Mouse (Mus musculus): ENCODE data around the gene Olfr532. TPM values are rescaled to one million over a fixed set of nuclear protein-coding genes. Genes with fewer than 3 reads are reported as not detected.
"Not testable (repeated sequence)": the region's sequence is repeated elsewhere in the genome, so short reads cannot be mapped to it uniquely, and the experiment has no call there.

The Olfr532 gene
- 0.25 and 1.2 TPM in 2 replicates for polyA plus RNA-seq (2011; ENCODE audit: insufficient read depth, insufficient read length, low replicate concordance, missing spikeins)

DNA sequence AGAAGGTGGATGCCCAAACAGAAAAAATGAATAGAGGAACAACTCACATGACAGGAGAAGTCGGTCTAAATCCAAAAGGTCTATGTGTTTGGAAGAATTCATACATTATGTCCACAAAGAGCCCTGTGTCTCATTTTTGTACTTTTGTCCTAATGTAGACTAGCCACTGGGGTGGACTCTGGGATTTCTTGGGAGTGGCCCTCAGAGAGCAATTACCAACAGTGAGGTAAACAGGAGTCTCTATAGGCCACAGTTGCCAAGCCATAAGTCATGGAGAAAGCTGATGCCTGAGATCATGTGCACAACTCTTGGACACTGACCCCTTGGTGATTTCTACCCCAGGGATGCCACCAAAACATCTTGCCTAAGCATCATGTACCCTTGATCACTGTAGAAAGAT, at the start of gene Olfr532:
TSS of gene Olfr532 (minus strand) at position 101 of the 400 bp plus-strand sequence.
- TF ChIP-seq CTCF (IDR thresholded peaks at IDR 0.05; ENCODE audit: control insufficient read depth, insufficient read depth, low read length) (no peak), POLR2A (IDR thresholded peaks at IDR 0.05; ENCODE audit: borderline replicate concordance, control insufficient read depth, low read depth, low read length) (no peak)
- Histone ChIP-seq H3K4me1 (ENCODE audit: control insufficient read depth, insufficient read depth, low read length) (no peaks in the 10 kb centered on the region), H3K4me3 (replicated peaks; ENCODE audit: control insufficient read depth, low read depth, low read length) (no peak within 1 kb of the TSS), H3K27ac (ENCODE audit: control insufficient read depth, insufficient read depth, low read depth, low read length, poor library complexity) (no peak within 1 kb of the TSS)
- 89% methylated on average over 1 of the region's 1 CpGs for WGBS

DNA sequence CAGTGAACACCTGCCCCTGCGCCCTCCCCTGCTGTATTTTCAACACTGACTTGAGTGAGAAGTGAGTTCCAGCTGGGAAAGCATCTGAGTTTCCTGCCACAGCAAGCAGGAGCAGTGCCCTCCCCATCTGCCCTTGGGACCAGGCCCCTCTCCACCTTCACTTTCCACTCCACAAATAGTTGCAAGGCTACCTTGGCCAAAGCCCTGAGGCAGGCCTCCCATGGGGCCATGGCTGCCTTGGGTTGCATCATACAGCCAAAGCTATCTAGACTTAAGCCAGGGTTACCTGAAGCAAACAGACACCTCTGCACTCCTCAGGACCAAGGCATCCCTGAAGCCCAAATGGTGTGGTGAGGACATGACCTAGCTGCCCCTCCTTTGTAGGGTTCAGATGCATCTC, 41.6 kb upstream of the Olfr532 start, which contains the start of gene Olfr533:
TSS of gene Olfr533 (plus strand) at position 301 of the 400 bp plus-strand sequence.
- not testable (repeated sequence) for H3K4me3 ChIP-seq (replicated peaks; ENCODE audit: control insufficient read depth, low read depth, low read length); H3K4me1 ChIP-seq (ENCODE audit: control insufficient read depth, insufficient read depth, low read length); H3K27ac ChIP-seq (ENCODE audit: control insufficient read depth, insufficient read depth, low read depth, low read length, poor library complexity)
- 43% methylated on average over 1 of the region's 1 CpGs for WGBS

DNA sequence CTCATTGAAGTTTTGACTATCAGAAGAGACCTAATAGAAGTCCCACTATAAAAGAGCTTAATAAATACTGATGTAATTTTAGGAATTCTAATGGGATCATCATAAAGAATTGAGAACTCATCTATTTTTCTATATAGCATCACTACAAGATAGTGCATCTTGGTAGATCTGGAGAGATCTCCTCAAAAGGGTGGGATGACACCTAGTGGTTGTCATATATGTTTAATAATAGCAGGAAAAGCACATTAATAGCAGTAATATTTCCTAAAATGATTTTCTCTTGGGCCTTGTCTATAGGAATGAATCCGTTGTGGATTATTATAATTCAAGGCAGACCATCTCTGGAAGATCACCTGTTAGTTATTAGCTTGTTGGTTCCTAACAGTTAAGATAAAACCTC, 21.7 kb upstream of the Olfr532 start:
- H3K4me1 ChIP-seq (ENCODE audit: control insufficient read depth, insufficient read depth, low read length), result no peaks in the 10 kb centered on the region
- no peak for TF ChIP-seq CTCF (IDR thresholded peaks at IDR 0.05; ENCODE audit: control insufficient read depth, insufficient read depth, low read length)
- no peak for TF ChIP-seq POLR2A (IDR thresholded peaks at IDR 0.05; ENCODE audit: borderline replicate concordance, control insufficient read depth, low read depth, low read length)
- no peak overlapping the region for H3K27ac ChIP-seq (ENCODE audit: control insufficient read depth, insufficient read depth, low read depth, low read length, poor library complexity)
- no peak overlapping the region for H3K4me3 ChIP-seq (replicated peaks; ENCODE audit: control insufficient read depth, low read depth, low read length)
- 70% methylated on average over 1 of the region's 1 CpGs for whole genome bisulfite sequencing

DNA sequence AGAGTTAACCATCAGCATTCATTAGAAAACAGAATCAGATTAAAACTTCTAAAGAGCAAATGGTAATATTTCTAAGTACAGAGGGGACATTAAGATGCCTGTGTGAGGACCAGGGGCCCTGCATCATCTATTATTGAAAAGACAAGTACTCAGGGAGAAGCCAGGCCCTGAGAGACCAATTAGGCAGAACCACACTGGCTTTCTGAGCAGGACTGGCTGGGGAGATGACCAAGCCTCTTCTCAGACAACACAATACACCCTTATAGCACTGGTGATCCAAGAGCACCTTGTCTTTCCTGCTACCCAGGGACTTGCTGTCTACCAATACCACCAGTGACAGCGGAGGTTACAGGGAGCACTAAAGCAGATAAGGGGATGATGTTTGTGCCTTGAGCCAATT, 18.6 kb downstream of the Olfr532 start, which contains the start of gene Olfr531:
TSS of gene Olfr531 (minus strand) at position 101 of the 400 bp plus-strand sequence.
- 71% methylated on average over 1 of the region's 1 CpGs for WGBS
- TF ChIP-seq CTCF (IDR thresholded peaks at IDR 0.05; ENCODE audit: control insufficient read depth, insufficient read depth, low read length) (no peak), POLR2A (IDR thresholded peaks at IDR 0.05; ENCODE audit: borderline replicate concordance, control insufficient read depth, low read depth, low read length) (no peak)

DNA sequence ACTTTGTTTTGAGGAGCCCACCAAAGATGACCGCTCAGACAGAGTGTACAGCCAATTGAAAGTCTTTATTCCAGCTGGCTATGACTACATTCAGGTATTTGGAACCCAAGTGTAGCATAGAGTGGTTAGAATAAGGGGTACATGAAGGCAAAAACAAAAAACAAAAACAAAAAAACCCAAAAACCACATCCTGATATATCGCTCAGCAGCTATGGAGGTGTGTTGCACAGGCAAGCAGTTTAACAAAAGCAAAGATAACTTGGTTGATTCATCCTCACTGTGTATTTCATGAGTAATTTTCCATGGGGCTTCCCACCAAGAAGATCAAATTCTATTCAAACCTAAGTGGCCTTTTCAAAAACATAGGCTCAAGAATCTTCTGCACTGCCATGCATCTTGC, 44.5 kb downstream of the Olfr532 start:
- no peak overlapping the region for H3K4me3 ChIP-seq (replicated peaks; ENCODE audit: control insufficient read depth, low read depth, low read length)
- no peak for TF ChIP-seq CTCF (IDR thresholded peaks at IDR 0.05; ENCODE audit: control insufficient read depth, insufficient read depth, low read length)
- no peaks in the 10 kb centered on the region for H3K4me1 ChIP-seq (ENCODE audit: control insufficient read depth, insufficient read depth, low read length)
- H3K27ac ChIP-seq (ENCODE audit: control insufficient read depth, insufficient read depth, low read depth, low read length, poor library complexity), result no peak overlapping the region
- 86% methylated on average over 2 of the region's 2 CpGs for WGBS

More for the DNA sequence above, 18.6 kb downstream of the Olfr532 start, which contains the start of gene Olfr531:
- Histone ChIP-seq H3K4me1 (ENCODE audit: control insufficient read depth, insufficient read depth, low read length) (no peaks in the 10 kb centered on the region), H3K27ac (ENCODE audit: control insufficient read depth, insufficient read depth, low read depth, low read length, poor library complexity) (no peak within 1 kb of the TSS), H3K4me3 (replicated peaks; ENCODE audit: control insufficient read depth, low read depth, low read length) (no peak within 1 kb of the TSS)

DNA sequence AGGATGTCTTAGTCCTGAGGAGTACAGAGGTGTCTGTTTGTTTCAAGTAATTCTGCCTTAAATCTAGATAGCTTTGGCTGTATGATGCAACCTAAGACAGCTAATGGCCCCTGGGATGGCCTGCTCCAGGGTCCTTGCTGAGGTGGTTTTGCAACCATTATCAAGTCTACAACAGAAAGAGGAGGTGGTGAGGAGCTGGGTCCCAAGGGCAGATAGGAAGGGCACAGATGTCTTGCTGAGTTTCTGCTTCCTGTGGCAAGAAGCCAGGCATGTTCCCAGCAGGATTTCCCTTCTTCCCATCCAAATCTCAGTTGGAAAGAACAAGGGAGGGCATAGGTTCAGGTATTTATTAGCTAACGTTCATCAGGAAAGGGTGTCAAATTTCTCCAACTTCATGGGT, 45.2 kb downstream of the Olfr532 start, which contains the start of gene Olfr530:
TSS of gene Olfr530 (minus strand) at position 101 of the 400 bp plus-strand sequence.
- TF ChIP-seq POLR2A (IDR thresholded peaks at IDR 0.05; ENCODE audit: borderline replicate concordance, control insufficient read depth, low read depth, low read length), result no peak
- TF ChIP-seq CTCF (IDR thresholded peaks at IDR 0.05; ENCODE audit: control insufficient read depth, insufficient read depth, low read length), result no peak
- WGBS, result 47% methylated on average over 1 of the region's 1 CpGs
- Histone ChIP-seq H3K27ac (ENCODE audit: control insufficient read depth, insufficient read depth, low read depth, low read length, poor library complexity) (no peak within 1 kb of the TSS), H3K4me1 (ENCODE audit: control insufficient read depth, insufficient read depth, low read length) (no peaks in the 10 kb centered on the region), H3K4me3 (replicated peaks; ENCODE audit: control insufficient read depth, low read depth, low read length) (no peak within 1 kb of the TSS)

DNA sequence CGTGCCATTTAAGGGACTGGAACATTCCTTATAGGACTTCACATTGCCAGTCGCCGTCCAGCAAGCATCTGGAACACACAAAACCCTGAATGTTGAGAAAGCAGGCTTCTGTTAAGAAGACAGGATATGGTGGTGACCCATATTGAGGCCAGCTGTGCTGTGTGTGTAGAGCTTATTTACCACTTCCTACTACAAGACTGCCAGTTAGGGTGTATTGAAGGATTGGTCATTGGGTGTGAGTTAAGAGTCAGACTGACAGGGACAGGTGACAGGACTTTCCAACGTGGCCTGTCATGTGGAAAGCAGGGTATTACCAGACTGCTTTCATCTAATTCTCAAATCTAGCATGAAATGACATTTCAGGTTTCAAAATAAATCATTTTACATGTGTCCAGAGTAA, 47.1 kb downstream of the Olfr532 start:
- no peaks in the 10 kb centered on the region for H3K4me1 ChIP-seq (ENCODE audit: control insufficient read depth, insufficient read depth, low read length)
- WGBS, result 55% methylated on average over 4 of the region's 4 CpGs
- no peak overlapping the region for H3K27ac ChIP-seq (ENCODE audit: control insufficient read depth, insufficient read depth, low read depth, low read length, poor library complexity)
- no peak for TF ChIP-seq POLR2A (IDR thresholded peaks at IDR 0.05; ENCODE audit: borderline replicate concordance, control insufficient read depth, low read depth, low read length)
- no peak for TF ChIP-seq CTCF (IDR thresholded peaks at IDR 0.05; ENCODE audit: control insufficient read depth, insufficient read depth, low read length)
- no peak overlapping the region for H3K4me3 ChIP-seq (replicated peaks; ENCODE audit: control insufficient read depth, low read depth, low read length)

Other genes starting within 250 kb of the Olfr532 start
- not detected in 2 replicates for gene Olfr523, start 248.4 kb downstream of the Olfr532 start, polyA plus RNA-seq (2011; ENCODE audit: insufficient read depth, insufficient read length, low replicate concordance, missing spikeins)
- gene Olfr524, start 215.7 kb downstream of the Olfr532 start, polyA plus RNA-seq (2011; ENCODE audit: insufficient read depth, insufficient read length, low replicate concordance, missing spikeins), result not detected in 2 replicates
- gene Cd163l1, start 203.4 kb downstream of the Olfr532 start, polyA plus RNA-seq (2011; ENCODE audit: insufficient read depth, insufficient read length, low replicate concordance, missing spikeins), result 0.31 and 0.82 TPM in 2 replicates
- gene 5830411N06Rik, start 174.4 kb downstream of the Olfr532 start, polyA plus RNA-seq (2011; ENCODE audit: insufficient read depth, insufficient read length, low replicate concordance, missing spikeins), result 0.47 and 1.2 TPM in 2 replicates
- gene Olfr525, start 100.8 kb downstream of the Olfr532 start, polyA plus RNA-seq (2011; ENCODE audit: insufficient read depth, insufficient read length, low replicate concordance, missing spikeins), result not detected in 2 replicates
- gene Olfr527, start 87.6 kb downstream of the Olfr532 start, polyA plus RNA-seq (2011; ENCODE audit: insufficient read depth, insufficient read length, low replicate concordance, missing spikeins), result not detected in 2 replicates
- gene Olfr60, start 60.0 kb downstream of the Olfr532 start, polyA plus RNA-seq (2011; ENCODE audit: insufficient read depth, insufficient read length, low replicate concordance, missing spikeins), result not detected in 2 replicates
- not detected in 2 replicates for gene Olfr530, start 45.3 kb downstream of the Olfr532 start, polyA plus RNA-seq (2011; ENCODE audit: insufficient read depth, insufficient read length, low replicate concordance, missing spikeins)
- not detected in 2 replicates for gene Olfr531, start 18.7 kb downstream of the Olfr532 start, polyA plus RNA-seq (2011; ENCODE audit: insufficient read depth, insufficient read length, low replicate concordance, missing spikeins)
- not detected in 2 replicates for gene Olfr533, start 41.7 kb upstream of the Olfr532 start, polyA plus RNA-seq (2011; ENCODE audit: insufficient read depth, insufficient read length, low replicate concordance, missing spikeins)
- gene Olfr535, start 62.6 kb upstream of the Olfr532 start, polyA plus RNA-seq (2011; ENCODE audit: insufficient read depth, insufficient read length, low replicate concordance, missing spikeins), result not detected in 2 replicates
- gene Olfr536, start 85.8 kb upstream of the Olfr532 start, polyA plus RNA-seq (2011; ENCODE audit: insufficient read depth, insufficient read length, low replicate concordance, missing spikeins), result not detected in 2 replicates
- not detected in 2 replicates for gene Olfr538, start 146.2 kb upstream of the Olfr532 start, polyA plus RNA-seq (2011; ENCODE audit: insufficient read depth, insufficient read length, low replicate concordance, missing spikeins)
- 0.25 TPM in 1 of 2 replicates, not detected in the other for gene Olfr46, start 179.6 kb upstream of the Olfr532 start, polyA plus RNA-seq (2011; ENCODE audit: insufficient read depth, insufficient read length, low replicate concordance, missing spikeins)
- not detected in 2 replicates for gene Olfr61, start 207.3 kb upstream of the Olfr532 start, polyA plus RNA-seq (2011; ENCODE audit: insufficient read depth, insufficient read length, low replicate concordance, missing spikeins)
- gene Olfr53, start 224.8 kb upstream of the Olfr532 start, polyA plus RNA-seq (2011; ENCODE audit: insufficient read depth, insufficient read length, low replicate concordance, missing spikeins), result not detected in 2 replicates
- not detected in 2 replicates for gene Olfr539, start 238.3 kb upstream of the Olfr532 start, polyA plus RNA-seq (2011; ENCODE audit: insufficient read depth, insufficient read length, low replicate concordance, missing spikeins)